Mouse (Mus musculus) bone marrow, adult 2 months (tissue): Measurements from ENCODE around the gene Mrpl48.

Experiments
- CTCF ChIP-seq: fragments of 200-500 bp; IDR thresholded peaks from 2 replicates; pipeline ENCODE4 v1.5.1; 2011; ENCODE audit warnings: low read length, control low read depth; ENCODE audit not compliant: control insufficient read depth, insufficient read depth
- POLR2A ChIP-seq: fragments of 200-500 bp; IDR thresholded peaks from 2 replicates; pipeline ENCODE4 v1.6.1; 2011; ENCODE audit warnings: low read depth, mild to moderate bottlenecking, control low read depth, low read length, borderline replicate concordance; ENCODE audit not compliant: control insufficient read depth

DNA sequence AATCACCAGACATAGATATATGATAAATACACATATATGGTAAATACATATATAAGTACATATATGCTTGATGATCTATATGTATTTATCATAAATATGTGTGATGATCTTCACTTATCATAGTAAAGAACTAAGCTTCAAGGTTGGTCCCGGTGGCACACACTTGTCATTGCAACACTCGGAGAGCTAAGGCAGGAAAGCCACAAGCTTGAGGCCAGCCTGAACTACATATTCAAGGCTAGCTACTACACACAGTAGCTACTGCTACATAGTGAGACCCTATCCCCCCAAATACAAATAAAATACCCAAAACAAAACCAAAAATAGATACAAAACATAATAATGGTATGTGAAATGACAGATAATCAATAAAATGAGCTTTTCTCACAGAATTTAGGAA, 72.3 kb downstream of the Mrpl48 start:
- TF ChIP-seq POLR2A (no peak), CTCF (no peak)
